Mouse (Mus musculus) testis, adult 2 months (tissue): ENCODE measurements around the gene Lonp2. TPM values are rescaled to one million over a fixed set of nuclear protein-coding genes. Genes with fewer than 3 reads are reported as not detected.

Source experiments
- H3K27ac ChIP-seq: fragments of 200-500 bp; 2 replicates; pipeline ENCODE4 v1.5.1; 2012; ENCODE audit warnings: low read depth, low read length; ENCODE audit not compliant: control insufficient read depth, insufficient read depth
- H3K27me3 ChIP-seq: fragments of 200-500 bp; 2 replicates; pipeline ENCODE4 v1.6.1; 2012; ENCODE audit warnings: mild to moderate bottlenecking, low read length, moderate library complexity; ENCODE audit not compliant: control insufficient read depth, insufficient read depth
- H3K36me3 ChIP-seq: fragments of 200-500 bp; 2 replicates; pipeline ENCODE4 v1.6.1; 2012; ENCODE audit warnings: mild to moderate bottlenecking, low read length; ENCODE audit not compliant: control insufficient read depth, insufficient read depth
- H3K4me1 ChIP-seq: fragments of 200-500 bp; 2 replicates; pipeline ENCODE4 v1.6.1; 2012; ENCODE audit warnings: low read length; ENCODE audit not compliant: control insufficient read depth, insufficient read depth
- H3K4me3 ChIP-seq: fragments of 200-500 bp; 2 replicates; pipeline ENCODE4 v1.5.1; 2012; ENCODE audit warnings: low read depth, mild to moderate bottlenecking, low read length, moderate library complexity, mixed read lengths; ENCODE audit not compliant: control insufficient read depth
- CTCF ChIP-seq: fragments of 200-500 bp; IDR thresholded peaks from 2 replicates; pipeline ENCODE4 v1.5.1; 2012; ENCODE audit warnings: low read depth, mild to moderate bottlenecking, inconsistent platforms, low read length, moderate library complexity; ENCODE audit not compliant: control insufficient read depth, insufficient read depth, insufficient replicate concordance
- POLR2A ChIP-seq: fragments of 200-500 bp; IDR thresholded peaks from 2 replicates; pipeline ENCODE4 v1.6.1; 2012; ENCODE audit warnings: low read depth, mild to moderate bottlenecking, inconsistent platforms, low read length, moderate library complexity; ENCODE audit not compliant: control insufficient read depth
- polyA plus RNA-seq: library from polyadenylated mRNA; depleted of rRNA; stranded (reverse); fragments of >200 nt; gene quantifications from 2 replicates; pipeline ENCODE4 v1.2.3, GENCODE M21; 2012

The Lonp2 gene
- polyA plus RNA-seq, 1 experiment, result 19.1 TPM

DNA sequence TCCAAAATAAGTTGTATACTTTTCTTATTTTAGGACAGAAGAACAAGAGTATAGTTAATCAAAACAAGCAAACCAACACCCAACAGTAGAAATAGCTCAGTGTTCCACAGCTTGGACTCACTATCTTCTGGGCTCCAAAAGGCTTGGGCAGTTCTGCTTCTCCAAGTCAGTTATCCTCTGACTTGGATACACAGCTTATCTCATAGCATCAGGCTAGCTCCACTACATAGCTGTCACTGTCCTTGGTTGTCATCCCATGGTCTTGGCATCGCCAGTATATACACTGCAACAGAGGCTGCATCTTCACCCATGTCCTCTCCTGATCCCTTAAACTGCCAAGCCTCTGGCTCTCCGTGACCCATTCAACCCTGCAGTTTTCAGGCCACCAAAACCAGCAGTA lies 71.9 kb downstream of the Lonp2 start:
- Histone ChIP-seq H3K4me1 (peaks cover 6% of the 10 kb centered on the region), H3K4me3 (no peak overlapping the region), H3K27ac (no peak overlapping the region), H3K36me3 (no peaks in the 10 kb centered on the region), H3K27me3 (no peaks in the 10 kb centered on the region)
- no peak for TF ChIP-seq POLR2A

GRCm38 (mm10) chr8:86698811-86699421 lies 75.1 kb downstream of the Lonp2 start:
- peaks cover 6% of the 10 kb centered on the region for H3K4me1 ChIP-seq
- TF ChIP-seq CTCF (no peak), POLR2A (no peak)
- H3K27ac ChIP-seq, result no peak overlapping the region
- H3K4me3 ChIP-seq, result no peak overlapping the region
- H3K27me3 ChIP-seq, result no peaks in the 10 kb centered on the region
- no peaks in the 10 kb centered on the region for H3K36me3 ChIP-seq

DNA sequence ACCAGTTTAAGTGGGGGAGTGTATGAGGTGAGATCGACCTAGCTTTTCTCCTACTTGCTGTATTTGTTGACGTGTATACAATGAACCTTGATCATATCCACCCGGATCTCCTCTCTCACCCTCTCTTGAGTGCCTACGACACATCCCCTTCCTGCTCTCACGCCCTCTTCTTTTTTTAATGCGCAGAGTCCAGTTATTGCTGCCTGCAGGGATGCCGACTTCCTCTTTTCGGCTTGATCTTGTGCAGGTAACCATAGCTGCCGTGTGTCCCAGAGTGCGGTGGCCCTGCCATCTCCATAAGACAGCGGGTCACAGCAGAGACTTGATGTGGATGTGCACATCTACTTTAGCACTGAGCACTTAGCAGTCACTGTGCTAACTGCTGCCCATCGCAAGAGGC lies 75.6 kb downstream of the Lonp2 start:
- H3K4me1 ChIP-seq, result peaks cover 6% of the 10 kb centered on the region
- H3K36me3 ChIP-seq, result no peaks in the 10 kb centered on the region
- H3K4me3 ChIP-seq, result no peak overlapping the region
- no peak for TF ChIP-seq POLR2A
- TF ChIP-seq CTCF, result no peak
- H3K27me3 ChIP-seq, result no peaks in the 10 kb centered on the region
- no peak overlapping the region for H3K27ac ChIP-seq

DNA sequence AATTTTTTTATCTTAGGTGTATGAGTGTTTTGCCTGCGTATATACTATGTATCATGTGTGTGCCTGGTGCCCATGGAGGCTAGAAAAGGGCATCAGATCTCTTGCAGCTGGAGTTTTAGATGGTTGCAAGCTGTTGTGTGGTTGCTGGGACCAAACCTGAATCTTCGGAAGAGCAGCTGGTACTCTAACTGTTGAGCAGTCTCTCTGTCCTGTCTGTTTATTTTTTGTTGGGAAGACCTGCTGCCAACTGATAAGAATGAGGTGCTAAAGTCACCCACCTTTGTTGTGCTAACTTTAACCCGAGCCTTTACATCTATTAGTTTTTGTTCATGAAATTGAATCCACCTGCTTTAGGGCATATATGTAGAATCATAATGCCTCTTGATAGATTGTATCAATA lies 78.6 kb downstream of the Lonp2 start:
- Histone ChIP-seq H3K27me3 (no peaks in the 10 kb centered on the region), H3K27ac (no peak overlapping the region), H3K4me1 (0 out of 2 replicates have a peak, but pooled peaks cover 2% of the 10 kb centered on the region), H3K4me3 (no peak overlapping the region), H3K36me3 (no peaks in the 10 kb centered on the region)
- TF ChIP-seq CTCF, result no peak
- TF ChIP-seq POLR2A, result no peak

DNA sequence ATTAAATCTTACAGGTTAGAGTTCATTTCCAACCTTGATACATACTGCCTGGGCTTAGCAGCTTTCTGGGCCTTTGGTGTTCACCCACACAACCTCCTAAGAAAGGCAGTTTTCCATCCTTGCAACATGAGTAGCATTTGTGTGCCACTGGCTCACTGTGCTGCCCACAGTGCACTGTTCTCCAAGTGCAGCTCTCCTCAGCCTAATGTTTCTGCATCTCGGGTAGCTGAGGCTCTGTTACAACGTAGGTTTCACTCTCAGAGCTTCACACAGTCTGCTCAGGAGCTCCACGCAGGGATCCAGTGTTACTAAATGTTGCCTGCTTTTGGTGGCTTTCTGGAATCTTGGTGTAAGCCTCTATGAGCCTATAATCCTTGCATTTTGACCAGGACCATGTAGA lies 81.5 kb downstream of the Lonp2 start:
- H3K4me3 ChIP-seq, result no peak overlapping the region
- no peak overlapping the region for H3K27ac ChIP-seq
- no peaks in the 10 kb centered on the region for H3K36me3 ChIP-seq
- H3K4me1 ChIP-seq, result no peaks in the 10 kb centered on the region
- H3K27me3 ChIP-seq, result no peaks in the 10 kb centered on the region
- TF ChIP-seq CTCF, result no peak

- Histone ChIP-seq H3K27me3 (no peaks in the 10 kb centered on the region), H3K4me1 (no peaks in the 10 kb centered on the region), H3K4me3 (no peak overlapping the region), H3K36me3 (no peaks in the 10 kb centered on the region), H3K27ac (no peak overlapping the region)
- TF ChIP-seq POLR2A, result no peak
- no peak for TF ChIP-seq CTCF
Observed at GRCm38 (mm10) chr8:86706756-86707155, 82.9 kb downstream of the Lonp2 start.

DNA sequence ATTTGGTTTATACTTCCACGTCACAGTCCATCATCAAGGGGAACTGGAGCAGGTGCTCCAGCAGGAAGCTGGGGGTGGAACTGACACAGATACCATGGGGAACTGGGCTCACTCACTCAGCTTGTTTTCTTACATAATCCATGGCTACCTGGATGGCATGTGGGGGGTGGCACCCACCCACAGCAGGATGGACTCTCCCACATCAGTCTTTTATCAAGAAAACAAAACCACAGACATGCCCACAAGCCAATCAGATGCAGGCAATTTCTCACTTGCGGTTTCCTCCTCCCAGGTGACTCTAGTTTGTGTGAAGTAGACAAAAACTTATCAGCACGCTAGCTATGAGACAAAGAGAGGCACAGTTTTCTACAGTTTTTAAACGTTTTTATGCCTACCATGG lies 84.0 kb downstream of the Lonp2 start:
- no peak for TF ChIP-seq CTCF
- TF ChIP-seq POLR2A, result no peak
- Histone ChIP-seq H3K36me3 (no peaks in the 10 kb centered on the region), H3K4me1 (no peaks in the 10 kb centered on the region), H3K4me3 (no peak overlapping the region), H3K27me3 (no peaks in the 10 kb centered on the region), H3K27ac (no peak overlapping the region)

- no peak for TF ChIP-seq CTCF
- no peak for TF ChIP-seq POLR2A
- no peak overlapping the region for H3K4me3 ChIP-seq
- no peaks in the 10 kb centered on the region for H3K27me3 ChIP-seq
- H3K36me3 ChIP-seq, result no peaks in the 10 kb centered on the region; the same call in 1 of the 2 replicates
- no peak overlapping the region for H3K27ac ChIP-seq
- no peaks in the 10 kb centered on the region for H3K4me1 ChIP-seq
Observed at GRCm38 (mm10) chr8:86712594-86712993, 88.8 kb downstream of the Lonp2 start.
